Mouse (Mus musculus): ENCODE data around the gene Txndc15. TPM values are rescaled to one million over a fixed set of nuclear protein-coding genes. Genes with fewer than 3 reads are reported as not detected.
A peak's percentile ranks its signal among the peaks of the same experiment; 100 is the strongest.

Txndc15 gene
- 76.4 and 76.6 TPM in 2 replicates for polyA plus RNA-seq (2014; fragmentation: Nextera tagmentation; extraction: Ambion mirVana)

DNA sequence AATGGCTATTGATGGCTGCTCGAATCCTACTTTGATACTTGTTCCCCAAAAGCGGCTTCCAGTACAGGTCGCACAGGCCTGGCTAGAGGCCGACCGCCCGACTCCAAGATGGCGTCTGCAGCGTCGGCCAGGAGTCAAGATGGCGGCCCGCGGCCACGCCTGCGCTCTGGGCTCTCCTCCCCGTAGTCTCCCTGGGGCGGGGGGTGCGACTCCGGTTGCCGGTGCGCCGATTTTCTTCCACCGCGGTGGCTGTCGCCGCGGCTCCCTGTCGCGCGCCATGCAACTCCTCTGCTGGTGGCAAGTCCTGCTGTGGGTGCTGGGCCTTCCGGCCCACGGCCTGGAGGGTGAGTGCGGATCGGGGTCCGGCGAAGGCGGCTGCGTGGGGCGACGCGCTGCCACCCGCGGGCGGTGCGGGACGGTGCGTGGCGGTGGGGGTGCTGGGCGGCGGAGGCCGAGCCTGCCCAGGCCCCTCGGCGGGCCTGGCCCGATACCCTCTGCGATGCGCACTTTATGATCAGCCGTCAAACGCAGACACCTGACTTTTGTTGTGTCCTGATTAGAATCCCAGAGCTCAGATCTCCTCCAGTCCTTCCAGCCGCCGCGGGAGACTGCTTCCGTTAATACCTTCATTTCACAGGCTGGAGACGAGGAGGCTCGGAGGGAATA, at the start of gene Txndc15:
Txndc15 (plus strand) TSS at position 150 of the 666 bp plus-strand sequence.
- peak within 1 kb of the TSS; percentile 92 for H3K4me3 ChIP-seq (ENCODE audit: low read depth, low read length)
- no peaks in the 10 kb centered on the region for H3K27me3 ChIP-seq (ENCODE audit: insufficient read depth, low read length)
- peak within 1 kb of the TSS; percentile 70 for H3K4me2 ChIP-seq
- TF ChIP-seq CTCF (IDR thresholded peaks at IDR 0.05; ENCODE audit: low read depth), result no peak
- ATAC-seq (ENCODE audit: insufficient read depth), result peak; percentile 93
- peaks cover 15% of the 10 kb centered on the region; the same call in 1 of the 2 replicates for H3K36me3 ChIP-seq (ENCODE audit: insufficient read depth)
- peak within 1 kb of the TSS; percentile 94 for H3K9ac ChIP-seq
- no peaks in the 10 kb centered on the region for H3K4me1 ChIP-seq (ENCODE audit: insufficient read depth)
- no peaks in the 10 kb centered on the region for H3K9me3 ChIP-seq (ENCODE audit: low read depth, low read length)
- WGBS, result under 1% methylated on average over 63 of the region's 63 CpGs
- peak within 1 kb of the TSS; percentile 87 for H3K27ac ChIP-seq (ENCODE audit: low read depth)
- peak; percentile 92 for DNase-seq

DNA sequence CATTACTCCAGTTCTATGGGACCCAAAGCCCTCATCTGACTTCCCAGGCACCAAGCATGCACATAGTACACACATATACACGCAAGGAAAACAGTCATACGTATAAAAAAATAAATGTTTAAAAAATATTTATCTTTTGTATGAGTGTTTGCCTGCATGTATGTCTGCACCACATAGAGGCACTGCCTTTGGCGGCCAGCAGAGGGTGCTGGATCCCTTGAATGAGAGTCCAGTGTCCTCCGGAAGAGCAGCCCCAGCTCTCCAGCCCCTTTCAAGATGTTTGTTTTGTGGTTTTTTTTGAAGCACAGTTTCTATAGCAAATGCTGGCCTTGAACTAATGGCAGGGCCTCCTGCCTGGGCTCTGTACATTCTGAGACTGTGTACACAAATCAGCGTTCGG, 45.9 kb upstream of the Txndc15 start:
- no peaks in the 10 kb centered on the region for H3K4me1 ChIP-seq (ENCODE audit: insufficient read depth)
- peaks cover 90% of the 10 kb centered on the region for H3K36me3 ChIP-seq (ENCODE audit: insufficient read depth)
- H3K4me3 ChIP-seq (ENCODE audit: low read depth, low read length), result no peak overlapping the region
- 72% methylated on average over 6 of the region's 6 CpGs for WGBS
- H3K9ac ChIP-seq, result no peak overlapping the region
- no peaks in the 10 kb centered on the region for H3K27me3 ChIP-seq (ENCODE audit: insufficient read depth, low read length)
- peak; percentile 74 for DNase-seq
- no peak overlapping the region for H3K4me2 ChIP-seq
- ATAC-seq (ENCODE audit: insufficient read depth), result no peak
- TF ChIP-seq CTCF (IDR thresholded peaks at IDR 0.05; ENCODE audit: low read depth), result peak; percentile 63
- no peaks in the 10 kb centered on the region for H3K9me3 ChIP-seq (ENCODE audit: low read depth, low read length)
- H3K27ac ChIP-seq (ENCODE audit: low read depth), result no peak overlapping the region

DNA sequence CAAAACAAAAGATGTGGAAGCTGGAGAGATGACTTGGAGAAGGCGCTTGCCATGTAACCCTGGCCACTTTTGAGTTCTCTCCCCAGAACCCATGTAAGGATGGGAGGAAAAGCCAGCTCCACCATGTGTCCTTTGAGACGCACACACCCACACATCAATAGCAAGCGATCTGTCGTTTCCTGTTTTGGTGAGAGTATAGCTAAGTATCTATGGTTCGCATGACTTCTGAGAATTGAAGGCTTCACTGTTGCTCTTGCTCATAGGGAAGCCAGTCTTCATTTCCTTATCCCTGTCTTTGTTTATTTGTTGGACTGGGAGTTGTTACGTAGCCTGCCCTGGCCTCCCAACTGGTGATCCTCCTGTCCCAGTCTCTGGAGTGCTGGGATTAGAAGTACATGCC, 41.7 kb upstream of the Txndc15 start:
- Histone ChIP-seq H3K9ac (no peak overlapping the region), H3K27me3 (ENCODE audit: insufficient read depth, low read length) (no peaks in the 10 kb centered on the region), H3K9me3 (ENCODE audit: low read depth, low read length) (no peaks in the 10 kb centered on the region), H3K4me3 (ENCODE audit: low read depth, low read length) (no peak overlapping the region), H3K4me1 (ENCODE audit: insufficient read depth) (no peaks in the 10 kb centered on the region), H3K36me3 (ENCODE audit: insufficient read depth) (peaks cover 91% of the 10 kb centered on the region), H3K4me2 (no peak overlapping the region), H3K27ac (ENCODE audit: low read depth) (no peak overlapping the region)
- WGBS, result 87% methylated on average over 6 of the region's 6 CpGs
- no peak for TF ChIP-seq CTCF (IDR thresholded peaks at IDR 0.05; ENCODE audit: low read depth)
- DNase-seq, result no peak
- ATAC-seq (ENCODE audit: insufficient read depth), result no peak

GRCm38 (mm10) chr13:55677364-55677763, 37.1 kb upstream of the Txndc15 start:
- no peak for TF ChIP-seq CTCF (IDR thresholded peaks at IDR 0.05; ENCODE audit: low read depth)
- H3K27ac ChIP-seq (ENCODE audit: low read depth), result no peak overlapping the region
- 85% methylated on average over 8 of the region's 8 CpGs for WGBS
- H3K9me3 ChIP-seq (ENCODE audit: low read depth, low read length), result no peaks in the 10 kb centered on the region
- H3K9ac ChIP-seq, result no peak overlapping the region
- no peak for ATAC-seq (ENCODE audit: insufficient read depth)
- H3K4me2 ChIP-seq, result no peak overlapping the region
- DNase-seq, result no peak
- H3K4me3 ChIP-seq (ENCODE audit: low read depth, low read length), result no peak overlapping the region
- peaks cover 79% of the 10 kb centered on the region for H3K36me3 ChIP-seq (ENCODE audit: insufficient read depth)
- H3K4me1 ChIP-seq (ENCODE audit: insufficient read depth), result no peaks in the 10 kb centered on the region
- no peaks in the 10 kb centered on the region for H3K27me3 ChIP-seq (ENCODE audit: insufficient read depth, low read length)

- TF ChIP-seq CTCF (IDR thresholded peaks at IDR 0.05; ENCODE audit: low read depth), result no peak
- no peak overlapping the region for H3K9ac ChIP-seq
- ATAC-seq (ENCODE audit: insufficient read depth), result no peak
- H3K4me3 ChIP-seq (ENCODE audit: low read depth, low read length), result no peak overlapping the region
- no peak overlapping the region for H3K27ac ChIP-seq (ENCODE audit: low read depth)
- H3K36me3 ChIP-seq (ENCODE audit: insufficient read depth), result peaks cover 38% of the 10 kb centered on the region
- no peaks in the 10 kb centered on the region for H3K27me3 ChIP-seq (ENCODE audit: insufficient read depth, low read length)
- DNase-seq, result peak; percentile 28
- WGBS, result 69% methylated on average over 9 of the region's 9 CpGs
- no peaks in the 10 kb centered on the region for H3K4me1 ChIP-seq (ENCODE audit: insufficient read depth)
- no peak overlapping the region for H3K4me2 ChIP-seq
- H3K9me3 ChIP-seq (ENCODE audit: low read depth, low read length), result no peaks in the 10 kb centered on the region
Measured at GRCm38 (mm10) chr13:55682201-55682600, 32.2 kb upstream of the Txndc15 start.

- Histone ChIP-seq H3K27ac (ENCODE audit: low read depth) (no peak overlapping the region), H3K9ac (no peak overlapping the region)
Measured at GRCm38 (mm10) chr13:55683581-55683980, 30.9 kb upstream of the Txndc15 start.

DNA sequence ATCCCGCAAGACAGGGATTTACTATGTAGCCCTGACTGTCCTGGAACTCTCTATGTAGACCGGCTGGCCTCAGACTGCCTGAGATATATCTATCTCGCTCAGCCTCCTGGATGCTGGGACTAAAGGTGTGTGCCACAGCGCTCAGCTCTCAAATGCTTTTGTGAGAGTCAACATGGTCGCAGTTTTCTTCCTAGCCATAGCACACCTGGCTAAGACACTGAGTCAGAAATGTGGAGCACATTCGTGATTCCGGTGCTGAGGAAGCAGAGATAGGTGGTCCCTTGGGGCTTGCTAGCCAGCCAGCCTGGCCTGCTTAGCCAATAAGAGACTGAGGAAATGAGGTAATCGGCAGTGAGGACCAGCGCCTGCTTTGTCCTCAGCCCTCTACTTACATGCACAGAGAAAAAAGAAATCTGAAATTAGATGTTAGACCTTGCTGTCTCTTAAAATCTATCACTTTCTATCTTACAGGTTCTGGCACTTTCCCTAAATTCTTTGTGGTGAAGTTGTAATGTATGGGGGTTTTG, 28.3 kb upstream of the Txndc15 start:
- Histone ChIP-seq H3K9ac (no peak overlapping the region), H3K27ac (ENCODE audit: low read depth) (no peak overlapping the region), H3K27me3 (ENCODE audit: insufficient read depth, low read length) (no peaks in the 10 kb centered on the region), H3K4me3 (ENCODE audit: low read depth, low read length) (no peak overlapping the region), H3K4me1 (ENCODE audit: insufficient read depth) (no peaks in the 10 kb centered on the region), H3K9me3 (ENCODE audit: low read depth, low read length) (no peaks in the 10 kb centered on the region), H3K36me3 (ENCODE audit: insufficient read depth) (no peaks in the 10 kb centered on the region), H3K4me2 (no peak overlapping the region)
- 74% methylated on average over 9 of the region's 9 CpGs for WGBS
- DNase-seq (no peak), ATAC-seq (ENCODE audit: insufficient read depth) (no peak)
- TF ChIP-seq CTCF (IDR thresholded peaks at IDR 0.05; ENCODE audit: low read depth), result no peak

More at GRCm38 (mm10) chr13:55683581-55683980, 30.9 kb upstream of the Txndc15 start:
- no peak for DNase-seq
- WGBS, result 87% methylated on average over 3 of the region's 3 CpGs
- H3K4me2 ChIP-seq, result no peak overlapping the region
- H3K36me3 ChIP-seq (ENCODE audit: insufficient read depth), result peaks cover 24% of the 10 kb centered on the region
- no peak for TF ChIP-seq CTCF (IDR thresholded peaks at IDR 0.05; ENCODE audit: low read depth)
- H3K4me1 ChIP-seq (ENCODE audit: insufficient read depth), result no peaks in the 10 kb centered on the region
- H3K4me3 ChIP-seq (ENCODE audit: low read depth, low read length), result no peak overlapping the region
- ATAC-seq (ENCODE audit: insufficient read depth), result no peak
- no peaks in the 10 kb centered on the region for H3K9me3 ChIP-seq (ENCODE audit: low read depth, low read length)
- no peaks in the 10 kb centered on the region for H3K27me3 ChIP-seq (ENCODE audit: insufficient read depth, low read length)

Measured in lung, embryonic 14.5 days (tissue).